Mouse (Mus musculus) heart, embryonic 10.5 days (tissue): Measurements from ENCODE around the gene Ttll10. TPM values are rescaled to one million over a fixed set of nuclear protein-coding genes. Genes with fewer than 3 reads are reported as not detected.
A peak's percentile ranks its signal among the peaks of the same experiment; 100 is the strongest.

Source experiments
- DNase-seq: peaks from one replicate; pipeline ENCODE4 v3.0.0-alpha.2; 2017; ENCODE audit warnings: low spot score
- H3K27ac ChIP-seq: fragments of 300-500 bp; sonication (generic); 2 replicates; pipeline ENCODE4 v1.5.1; 2016; ENCODE audit warnings: mild to moderate bottlenecking
- H3K27me3 ChIP-seq: fragments of 300-500 bp; sonication (generic); 2 replicates; pipeline ENCODE4 v1.6.1; 2016; ENCODE audit warnings: mild to moderate bottlenecking; ENCODE audit not compliant: poor library complexity, insufficient read depth, severe bottlenecking
- H3K36me3 ChIP-seq: fragments of 300-500 bp; sonication (generic); 2 replicates; pipeline ENCODE4 v1.6.1; 2016; ENCODE audit warnings: mild to moderate bottlenecking, moderate library complexity
- H3K4me1 ChIP-seq: fragments of 300-500 bp; sonication (generic); 2 replicates; pipeline ENCODE4 v1.6.1; 2016; ENCODE audit warnings: mild to moderate bottlenecking
- H3K4me3 ChIP-seq: fragments of 300-500 bp; sonication (generic); 2 replicates; pipeline ENCODE4 v1.5.1; 2016; ENCODE audit warnings: mild to moderate bottlenecking, moderate library complexity
- H3K9me3 ChIP-seq: fragments of 300-500 bp; sonication (generic); 2 replicates; pipeline ENCODE4 v1.6.1; 2016; ENCODE audit warnings: mild to moderate bottlenecking, moderate library complexity
- WGBS: fragments of 180-500 bp; shearing (Covaris S2); methylation state at CpG from one replicate; pipeline ENCODE4 v1.1.7; 2016; 5-methylcytosine and 5-hydroxymethylcytosine counted together
- polyA plus RNA-seq: library from polyadenylated mRNA; unstranded; fragments of >200 nt; fragmentation: Nextera tagmentation; extraction: Ambion mirVana; gene quantifications from 2 replicates; pipeline ENCODE4 v1.2.1, GENCODE M21; 2016

Gene Ttll10
- polyA plus RNA-seq, 1 experiment from 2014 or later: 0.19 TPM

DNA sequence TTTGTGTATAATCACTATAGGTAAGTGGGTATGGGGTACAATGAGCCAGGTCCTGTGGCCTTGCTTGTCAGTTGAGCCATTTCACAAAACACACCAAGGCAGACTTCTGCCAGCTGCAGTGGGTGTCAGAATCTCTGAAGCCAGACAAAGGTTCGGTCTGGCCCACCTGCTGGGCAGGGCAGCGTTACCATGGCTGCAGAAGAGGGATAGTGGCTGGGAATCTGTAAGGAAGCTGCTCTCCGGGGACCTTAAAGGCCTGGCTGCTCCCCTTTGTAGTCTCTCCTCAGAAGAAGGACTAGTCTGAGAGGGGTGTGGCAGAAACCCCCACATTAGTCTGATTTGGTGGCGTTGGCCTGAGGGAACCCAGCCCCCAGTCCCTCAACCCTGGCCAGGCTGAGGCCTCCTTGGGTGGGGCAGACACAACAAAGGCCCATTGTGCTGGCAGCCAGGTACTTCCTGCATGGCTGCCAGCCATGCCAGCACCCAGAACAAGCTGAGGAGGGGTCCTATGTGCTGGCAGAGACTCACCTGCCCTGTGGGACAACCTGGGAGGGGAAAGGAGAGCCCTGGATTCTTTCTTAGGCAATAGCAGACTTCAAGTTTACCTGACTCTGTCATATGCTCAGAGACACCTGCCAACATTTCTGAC lies 4.8 kb upstream of the Ttll10 start:
- peaks cover 15% of the 10 kb centered on the region for H3K4me1 ChIP-seq
- H3K27ac ChIP-seq: no peak overlapping the region
- WGBS: 16% methylated on average over 4 of the region's 4 CpGs

DNA sequence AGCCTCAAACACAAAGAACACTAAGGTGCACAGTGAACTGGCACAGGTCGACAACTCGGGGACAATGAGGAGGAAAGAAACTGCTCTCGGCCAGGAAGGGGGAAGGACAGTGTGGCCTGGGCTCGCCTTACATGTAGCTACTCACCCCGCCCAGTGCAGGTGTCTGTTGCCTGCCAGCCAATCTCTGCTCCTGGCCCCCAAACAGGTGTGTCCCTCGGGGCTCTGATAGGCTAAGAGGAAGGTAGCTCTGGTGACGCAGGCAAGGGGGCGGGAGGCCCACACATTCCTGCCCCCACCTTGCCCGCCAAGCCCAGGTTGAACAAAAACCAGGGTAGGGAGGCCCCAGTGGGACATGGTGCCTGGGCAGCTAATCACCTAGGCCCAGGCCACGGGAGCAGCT lies 499 bp upstream of the Ttll10 start:
- Histone ChIP-seq H3K27me3 (peaks cover 33% of the 10 kb centered on the region), H3K9me3 (no peaks in the 10 kb centered on the region), H3K27ac (peak overlapping the region; percentile 44; the same call in 1 of the 2 replicates), H3K36me3 (no peaks in the 10 kb centered on the region), H3K4me1 (peaks cover 5% of the 10 kb centered on the region; the same call in 1 of the 2 replicates), H3K4me3 (peak overlapping the region; percentile 17; the same call in 1 of the 2 replicates)
- DNase-seq: no peak
- WGBS: 27% methylated on average over 10 of the region's 10 CpGs

More for the DNA sequence above, 4.8 kb upstream of the Ttll10 start:
- no peaks in the 10 kb centered on the region for H3K36me3 ChIP-seq
- H3K27me3 ChIP-seq: peaks cover 24% of the 10 kb centered on the region
- H3K4me3 ChIP-seq: no peak overlapping the region
- H3K9me3 ChIP-seq: no peaks in the 10 kb centered on the region
- DNase-seq: no peak

DNA sequence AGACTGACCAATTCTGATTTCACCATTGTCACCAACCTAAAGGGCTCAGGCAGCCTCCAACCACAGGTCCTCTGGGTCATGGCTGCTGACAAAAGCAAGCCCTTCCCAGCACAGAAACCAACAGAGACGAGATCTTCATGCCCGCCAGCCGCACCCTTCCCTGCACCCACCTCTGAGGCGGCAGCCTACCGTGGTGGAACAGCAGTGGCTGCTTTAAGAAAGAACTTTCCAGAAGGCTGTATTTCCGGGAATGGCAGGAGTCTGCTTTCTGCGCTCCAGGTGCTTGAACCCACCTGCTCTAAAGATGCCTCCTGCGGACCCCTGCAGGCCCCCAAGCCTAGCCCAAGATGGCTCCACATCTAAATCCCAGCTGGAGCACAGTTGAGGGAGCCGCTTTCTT lies 388 bp downstream of the Ttll10 start:
- no peaks in the 10 kb centered on the region for H3K9me3 ChIP-seq
- WGBS: 60% methylated on average over 9 of the region's 9 CpGs
- peaks cover 7% of the 10 kb centered on the region; the same call in 1 of the 2 replicates for H3K4me1 ChIP-seq
- no peak for DNase-seq
- H3K27me3 ChIP-seq: peaks cover 33% of the 10 kb centered on the region
- H3K4me3 ChIP-seq: peak overlapping the region; percentile 17
- no peaks in the 10 kb centered on the region for H3K36me3 ChIP-seq
- H3K27ac ChIP-seq: peak overlapping the region; percentile 44; the same call in 1 of the 2 replicates

DNA sequence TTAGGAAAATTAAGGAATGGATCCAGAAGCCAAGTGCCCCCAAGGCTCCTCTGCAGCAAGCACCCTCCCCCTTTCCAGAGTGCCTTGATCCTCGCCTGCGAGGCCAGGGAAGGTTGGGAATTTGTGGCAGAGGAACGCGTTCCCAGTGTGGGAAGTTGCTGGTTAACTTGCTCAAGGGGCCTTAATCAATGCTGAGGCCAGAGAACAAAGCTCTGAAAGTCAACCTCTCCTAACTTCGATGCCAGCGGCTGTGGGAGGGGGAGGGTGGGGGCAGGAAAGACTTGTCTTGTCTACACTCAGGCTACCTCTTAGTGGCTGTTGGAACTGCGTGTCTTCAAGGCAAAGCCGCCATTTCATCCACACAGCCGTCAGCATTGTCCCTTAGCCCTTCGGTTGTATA lies 1.5 kb downstream of the Ttll10 start:
- H3K36me3 ChIP-seq: no peaks in the 10 kb centered on the region
- H3K4me1 ChIP-seq: peaks cover 18% of the 10 kb centered on the region; the same call in 1 of the 2 replicates
- no peaks in the 10 kb centered on the region for H3K9me3 ChIP-seq
- 74% methylated on average over 10 of the region's 10 CpGs for WGBS
- no peak overlapping the region for H3K27ac ChIP-seq
- no peak overlapping the region for H3K4me3 ChIP-seq
- peaks cover 33% of the 10 kb centered on the region for H3K27me3 ChIP-seq
- no peak for DNase-seq

DNA sequence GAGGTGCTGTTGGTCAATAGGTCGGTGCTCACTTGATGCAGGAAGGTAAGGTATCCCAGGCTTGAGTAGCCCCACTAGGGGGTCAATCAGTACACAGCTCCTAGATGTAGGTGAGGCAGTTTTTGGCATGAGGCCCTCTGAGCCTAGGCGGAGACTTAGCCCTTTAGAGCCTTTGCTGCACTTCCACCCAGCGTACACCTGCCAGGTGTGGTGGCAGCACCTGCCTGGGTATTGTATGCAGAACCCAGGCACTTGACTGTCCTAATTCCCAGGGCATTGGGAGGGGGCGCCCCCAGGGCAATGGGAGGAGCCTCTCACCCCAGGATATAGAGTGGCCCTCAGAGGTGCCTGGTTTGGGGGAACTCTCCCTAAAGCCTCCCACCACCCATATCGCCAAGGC lies 4.0 kb downstream of the Ttll10 start:
- H3K27me3 ChIP-seq: peaks cover 21% of the 10 kb centered on the region
- no peak overlapping the region for H3K4me3 ChIP-seq
- no peak overlapping the region for H3K27ac ChIP-seq
- H3K9me3 ChIP-seq: no peaks in the 10 kb centered on the region
- no peaks in the 10 kb centered on the region for H3K36me3 ChIP-seq
- H3K4me1 ChIP-seq: peaks cover 25% of the 10 kb centered on the region; the same call in 1 of the 2 replicates
- no peak for DNase-seq
- 86% methylated on average over 5 of the region's 5 CpGs for WGBS

DNA sequence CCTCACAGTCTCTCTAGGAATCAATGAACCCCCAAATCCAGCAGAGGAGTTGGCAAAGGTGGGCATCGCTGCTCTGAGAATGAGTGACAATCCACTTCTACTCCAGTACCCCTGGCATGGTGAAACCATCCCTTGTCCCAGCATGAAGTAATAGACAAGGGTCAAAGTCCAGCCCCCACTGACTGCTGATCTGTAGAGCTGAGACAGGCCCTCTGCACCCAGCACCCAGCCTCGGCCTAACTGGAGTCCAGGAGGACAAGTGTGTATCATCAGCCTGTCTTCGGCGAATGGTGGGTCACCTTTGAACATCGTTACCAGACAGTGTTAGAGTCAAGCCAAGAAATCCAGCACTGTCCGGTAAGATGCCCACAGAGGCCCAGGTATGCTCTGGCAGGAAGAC lies 4.6 kb downstream of the Ttll10 start:
- Histone ChIP-seq H3K36me3 (no peaks in the 10 kb centered on the region), H3K27me3 (peaks cover 16% of the 10 kb centered on the region), H3K9me3 (no peaks in the 10 kb centered on the region), H3K27ac (no peak overlapping the region), H3K4me3 (no peak overlapping the region), H3K4me1 (peaks cover 26% of the 10 kb centered on the region; the same call in 1 of the 2 replicates)
- no peak for DNase-seq
- WGBS: 85% methylated on average over 6 of the region's 6 CpGs

DNA sequence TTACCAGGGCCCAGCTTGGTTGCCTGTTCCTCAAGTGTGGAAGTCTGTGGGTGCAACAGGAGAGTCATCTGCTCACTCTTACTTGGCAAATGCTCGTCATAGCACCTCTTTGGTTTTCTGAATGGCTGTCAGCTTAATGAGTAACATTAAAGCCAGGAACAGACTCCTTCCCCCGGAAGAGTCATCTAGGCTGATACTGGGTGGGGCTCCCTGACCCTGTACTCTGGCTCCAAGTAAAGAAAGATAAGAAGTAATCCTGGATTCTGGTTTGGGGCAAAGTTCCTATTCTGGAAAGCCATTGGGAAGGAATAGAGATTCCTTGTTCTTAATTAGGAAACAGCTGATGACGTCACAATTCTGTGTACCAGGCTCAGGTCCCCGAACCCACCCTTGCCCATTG lies 5.1 kb downstream of the Ttll10 start:
- H3K4me3 ChIP-seq: no peak overlapping the region
- H3K27ac ChIP-seq: no peak overlapping the region
- no peak for DNase-seq
- no peaks in the 10 kb centered on the region for H3K9me3 ChIP-seq
- H3K27me3 ChIP-seq: peaks cover 11% of the 10 kb centered on the region
- no peaks in the 10 kb centered on the region for H3K36me3 ChIP-seq
- peaks cover 24% of the 10 kb centered on the region; the same call in 1 of the 2 replicates for H3K4me1 ChIP-seq
- WGBS: 83% methylated on average over 4 of the region's 4 CpGs

DNA sequence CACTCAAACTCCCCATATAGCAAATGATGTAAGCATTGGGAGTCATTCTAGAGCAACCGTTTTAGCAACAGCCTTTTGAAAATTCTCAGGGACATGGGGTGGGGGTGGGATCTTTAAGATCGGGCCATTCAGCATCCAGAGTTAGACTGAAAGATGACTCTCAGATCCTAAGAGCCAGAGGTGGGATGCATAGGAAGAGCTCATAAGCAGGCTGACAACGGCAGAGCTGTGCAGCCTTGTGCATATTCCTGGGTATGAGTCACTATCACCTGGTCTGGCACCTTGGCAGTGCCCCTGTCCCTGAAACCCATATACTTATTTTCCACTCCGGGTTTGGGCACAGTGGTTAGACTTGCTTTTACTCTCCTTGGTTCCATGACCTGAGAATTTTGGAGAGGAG lies 6.1 kb downstream of the Ttll10 start:
- H3K27ac ChIP-seq: no peak overlapping the region
- DNase-seq: peak; percentile 54
- no peaks in the 10 kb centered on the region for H3K9me3 ChIP-seq
- WGBS: 57% methylated on average over 4 of the region's 4 CpGs
- H3K27me3 ChIP-seq: peaks cover 7% of the 10 kb centered on the region; the same call in 1 of the 2 replicates
- no peak overlapping the region for H3K4me3 ChIP-seq
- H3K36me3 ChIP-seq: no peaks in the 10 kb centered on the region
- H3K4me1 ChIP-seq: peaks cover 22% of the 10 kb centered on the region; the same call in 1 of the 2 replicates

DNA sequence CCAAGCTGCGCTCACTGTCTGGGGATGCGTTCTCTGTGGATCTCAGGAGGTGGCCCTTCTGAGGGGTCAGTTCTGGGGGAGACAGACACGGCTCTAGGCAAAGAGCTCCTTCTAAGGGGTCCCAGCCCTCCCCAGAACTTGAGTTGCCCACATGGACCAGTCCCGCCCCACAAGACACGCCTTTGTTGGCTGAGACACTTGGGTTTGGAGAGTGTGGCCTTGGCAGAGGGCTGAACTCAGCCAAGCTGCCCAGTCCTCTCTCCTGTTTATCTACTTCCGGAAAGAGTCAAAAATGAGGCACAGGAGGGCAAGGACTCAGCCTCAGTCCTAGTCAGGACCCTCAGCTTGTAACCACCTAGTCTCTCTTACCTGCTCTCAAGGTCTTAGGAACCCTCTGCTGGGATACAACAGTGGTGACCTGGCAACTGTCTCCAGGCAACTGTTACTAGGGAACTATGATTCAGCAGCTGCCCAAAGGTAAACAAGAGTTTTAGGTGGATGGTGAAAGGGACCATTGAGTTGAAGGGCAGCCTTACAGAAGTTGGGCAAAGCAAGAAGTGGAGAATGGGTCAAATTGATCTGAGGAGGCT lies 8.7 kb downstream of the Ttll10 start:
- Histone ChIP-seq H3K27ac (no peak overlapping the region), H3K27me3 (peaks cover 4% of the 10 kb centered on the region; the same call in 1 of the 2 replicates), H3K4me1 (peaks cover 22% of the 10 kb centered on the region; the same call in 1 of the 2 replicates), H3K4me3 (no peak overlapping the region), H3K9me3 (no peaks in the 10 kb centered on the region), H3K36me3 (no peaks in the 10 kb centered on the region)
- peak; percentile 66 for DNase-seq
- 68% methylated on average over 6 of the region's 6 CpGs for WGBS

DNA sequence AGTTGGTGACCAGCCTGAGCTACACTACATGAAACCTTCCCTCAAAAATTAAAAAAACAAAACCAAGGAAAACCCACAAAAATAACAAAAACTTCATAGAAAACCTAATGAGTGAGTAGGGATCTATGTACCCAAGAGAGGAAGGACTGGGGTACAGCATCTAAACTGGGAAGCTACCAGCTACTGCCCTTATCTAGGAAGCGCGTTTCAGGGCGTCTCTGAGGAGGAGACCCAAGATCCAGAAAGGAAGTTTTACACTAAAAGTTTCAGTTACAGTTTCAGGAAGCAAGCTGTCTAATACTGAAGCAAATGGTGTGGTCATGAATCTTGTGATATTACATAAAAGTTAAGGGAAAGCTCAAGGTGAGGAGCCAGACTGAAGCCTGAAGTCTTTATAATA lies 9.4 kb downstream of the Ttll10 start:
- peaks cover 4% of the 10 kb centered on the region; the same call in 1 of the 2 replicates for H3K27me3 ChIP-seq
- no peaks in the 10 kb centered on the region for H3K36me3 ChIP-seq
- no peak for DNase-seq
- H3K27ac ChIP-seq: no peak overlapping the region
- H3K4me3 ChIP-seq: no peak overlapping the region
- H3K9me3 ChIP-seq: no peaks in the 10 kb centered on the region
- WGBS: 60% methylated on average over 3 of the region's 3 CpGs
- H3K4me1 ChIP-seq: peaks cover 24% of the 10 kb centered on the region; the same call in 1 of the 2 replicates

DNA sequence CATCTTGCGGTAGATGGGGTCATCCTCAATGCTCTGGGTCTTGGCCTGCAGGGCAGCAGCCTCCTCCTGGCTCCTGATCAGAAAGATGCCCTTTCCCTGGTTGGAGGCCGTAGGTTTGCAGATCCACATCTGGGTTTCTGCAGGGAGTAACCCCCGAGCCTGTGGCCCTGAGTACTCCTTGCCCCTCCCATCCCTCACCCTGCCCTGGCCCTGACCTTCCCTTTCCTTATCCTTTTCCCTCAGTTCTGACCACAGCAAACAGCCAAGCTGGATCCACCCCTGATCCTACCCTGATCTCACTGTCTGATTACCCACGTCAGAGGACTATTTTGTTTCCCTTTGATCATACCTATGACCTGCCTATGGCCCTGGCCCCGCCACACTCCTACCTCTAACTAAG lies 14.5 kb downstream of the Ttll10 start:
- Histone ChIP-seq H3K36me3 (no peaks in the 10 kb centered on the region), H3K4me3 (no peak overlapping the region), H3K27ac (0 out of 2 replicates have a peak overlapping the region, but pooled peaks have one; percentile 29), H3K27me3 (peaks cover 7% of the 10 kb centered on the region; the same call in 1 of the 2 replicates), H3K4me1 (peaks cover 7% of the 10 kb centered on the region), H3K9me3 (no peaks in the 10 kb centered on the region)
- no peak for DNase-seq
- 60% methylated on average over 5 of the region's 5 CpGs for WGBS

DNA sequence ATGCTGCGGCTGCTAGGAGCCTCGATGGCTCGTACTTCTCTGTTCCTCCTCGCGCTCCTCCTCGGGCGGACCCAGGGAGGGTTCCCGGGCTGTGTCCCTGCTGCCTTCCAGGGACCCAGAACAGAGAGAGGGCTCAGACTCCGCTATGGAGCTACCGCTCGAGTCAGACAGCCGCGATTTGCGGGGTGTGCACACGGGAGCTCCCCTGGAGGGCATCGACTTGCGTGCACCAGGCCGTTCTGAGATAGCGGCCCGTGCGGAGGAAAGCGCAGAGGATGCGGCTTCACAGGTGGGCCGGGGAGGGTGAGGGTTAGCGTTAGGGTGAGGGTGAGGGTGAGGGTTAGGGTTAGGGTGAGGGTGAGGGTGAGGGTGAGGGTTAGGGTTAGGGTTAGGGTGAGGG lies 24.3 kb downstream of the Ttll10 start:
- WGBS: 6% methylated on average over 25 of the region's 25 CpGs
- no peaks in the 10 kb centered on the region for H3K9me3 ChIP-seq
- H3K4me1 ChIP-seq: peaks cover 38% of the 10 kb centered on the region
- peaks cover 28% of the 10 kb centered on the region for H3K27me3 ChIP-seq
- no peak overlapping the region for H3K27ac ChIP-seq
- H3K36me3 ChIP-seq: no peaks in the 10 kb centered on the region
- no peak for DNase-seq
- peak overlapping the region; percentile 44 for H3K4me3 ChIP-seq

DNA sequence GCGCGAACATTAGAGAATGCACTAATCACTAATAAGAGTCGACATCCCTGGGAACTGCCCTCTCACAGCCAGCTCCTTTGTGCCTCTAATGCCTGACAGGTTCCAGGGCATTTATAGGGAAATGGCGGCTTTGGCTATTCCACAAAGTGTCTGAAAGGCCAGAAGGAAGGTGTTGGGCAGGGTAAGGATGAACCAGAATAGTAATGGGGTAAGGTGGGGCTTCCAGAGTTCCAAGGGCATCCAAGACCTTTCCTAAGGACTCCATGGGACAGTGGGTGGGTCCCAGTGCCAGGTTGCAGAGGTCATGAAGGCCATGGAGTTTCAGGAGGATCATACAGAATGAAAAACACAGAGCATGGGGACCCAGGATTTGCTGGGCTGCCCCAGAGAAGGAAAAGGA lies 24.9 kb downstream of the Ttll10 start:
- peaks cover 39% of the 10 kb centered on the region for H3K4me1 ChIP-seq
- DNase-seq: no peak
- peaks cover 3% of the 10 kb centered on the region for H3K36me3 ChIP-seq
- 65% methylated on average over 4 of the region's 4 CpGs for WGBS
- H3K27ac ChIP-seq: no peak overlapping the region
- peak overlapping the region; percentile 44 for H3K4me3 ChIP-seq
- H3K9me3 ChIP-seq: no peaks in the 10 kb centered on the region
- peaks cover 28% of the 10 kb centered on the region for H3K27me3 ChIP-seq
